Mouse (Mus musculus): ENCODE results near the gene Ergic2. TPM values are rescaled to one million over a fixed set of nuclear protein-coding genes. Genes with fewer than 3 reads are reported as not detected.

Gene Ergic2
- 76.8 and 81.0 TPM in 2 replicates for total RNA-seq (2021)
- long read RNA-seq, experiment 1, full-length matches to known transcripts = 57 of 84 reads
- long read RNA-seq, experiment 1, partial matches to known transcripts = 4 of 84 reads
- long read RNA-seq, experiment 1, other reads (novel, unspliced or antisense) = 23 of 84 reads
- long read RNA-seq, experiment 2, full-length matches to known transcripts = 71 of 92 reads
- long read RNA-seq, experiment 2, partial matches to known transcripts = 3 of 92 reads
- long read RNA-seq, experiment 2, other reads (novel, unspliced or antisense) = 18 of 92 reads

GRCm38 (mm10) chr6:148211897-148212680 lies at the start of gene Ergic2:
TSS of gene Ergic2 (minus strand) at chr6:148212374.
- peak; percentile 98 for DNase-seq

GRCm38 (mm10) chr6:148260729-148261101 lies 48.5 kb upstream of the Ergic2 start:
- no peak for DNase-seq

- DNase-seq = no peak
These were observed 48.0 kb upstream of the Ergic2 start for GRCm38 (mm10) chr6:148259979-148260728.

- DNase-seq = no peak
These were observed 46.9 kb upstream of the Ergic2 start for GRCm38 (mm10) chr6:148259074-148259473.

- DNase-seq = no peak
These were observed 45.6 kb upstream of the Ergic2 start for GRCm38 (mm10) chr6:148257805-148258204.

GRCm38 (mm10) chr6:148256109-148256508 lies 43.9 kb upstream of the Ergic2 start:
- no peak for DNase-seq

GRCm38 (mm10) chr6:148255395-148256053 lies 43.4 kb upstream of the Ergic2 start:
- no peak for DNase-seq

- DNase-seq = no peak
These were observed 37.0 kb upstream of the Ergic2 start for GRCm38 (mm10) chr6:148249221-148249620.

- DNase-seq = peak; percentile 68
These were observed 36.5 kb upstream of the Ergic2 start for GRCm38 (mm10) chr6:148248625-148249024.

- no peak for DNase-seq
These were observed 34.4 kb upstream of the Ergic2 start for GRCm38 (mm10) chr6:148246544-148246943.

- DNase-seq = no peak
These were observed 32.7 kb upstream of the Ergic2 start for GRCm38 (mm10) chr6:148244836-148245235.

- no peak for DNase-seq
These were observed 30.1 kb upstream of the Ergic2 start for GRCm38 (mm10) chr6:148242304-148242703.

- no peak for DNase-seq
These were observed 29.5 kb upstream of the Ergic2 start for GRCm38 (mm10) chr6:148241685-148242084.

GRCm38 (mm10) chr6:148239311-148239710 lies 27.1 kb upstream of the Ergic2 start:
- no peak for DNase-seq

- DNase-seq = peak; percentile 30
These were observed 25.3 kb upstream of the Ergic2 start for GRCm38 (mm10) chr6:148237453-148237852.

GRCm38 (mm10) chr6:148234105-148234828 lies 22.1 kb upstream of the Ergic2 start:
- no peak for DNase-seq

GRCm38 (mm10) chr6:148227542-148227941 lies 15.4 kb upstream of the Ergic2 start:
- no peak for DNase-seq

- DNase-seq = no peak
These were observed 10.5 kb upstream of the Ergic2 start for GRCm38 (mm10) chr6:148222686-148223085.

GRCm38 (mm10) chr6:148218235-148219076 lies 6.3 kb upstream of the Ergic2 start:
- DNase-seq = no peak

- DNase-seq = no peak
These were observed 4.6 kb upstream of the Ergic2 start for GRCm38 (mm10) chr6:148216752-148217151.

- DNase-seq = peak; percentile 76
These were observed 2.6 kb upstream of the Ergic2 start for GRCm38 (mm10) chr6:148214765-148215164.
